Mouse (Mus musculus) ES-E14 (cell line): ENCODE measurements around the gene Ect2. TPM values are rescaled to one million over a fixed set of nuclear protein-coding genes. Genes with fewer than 3 reads are reported as not detected.

Source experiments
- DNase-seq: peaks from one replicate; pipeline ENCODE4 v3.0.0-alpha.2; 2013; ENCODE audit warnings: low read depth, low spot score
- H3K27ac ChIP-seq: 2 replicates; pipeline ENCODE4 v1.5.1; 2012; ENCODE audit warnings: low read depth, mild to moderate bottlenecking, low read length, moderate library complexity, mixed read lengths; ENCODE audit not compliant: poor library complexity, insufficient read depth, severe bottlenecking
- H3K36me3 ChIP-seq: 2 replicates; pipeline ENCODE4 v1.6.1; 2012; ENCODE audit warnings: mild to moderate bottlenecking, low read length, moderate library complexity, mixed read lengths; ENCODE audit not compliant: control insufficient read depth, poor library complexity, insufficient read depth, severe bottlenecking
- H3K4me1 ChIP-seq, 2 experiments: fragments of 150-350 bp in 1 of 2; sonication (generic) in 1 of 2; 2 replicates each; pipeline ENCODE4 v1.6.1; 2012; ENCODE audit warnings: low read length in 2 of 2, mild to moderate bottlenecking in 1 of 2, mixed read lengths in 1 of 2; ENCODE audit not compliant: control insufficient read depth in 2 of 2, insufficient read depth in 2 of 2, poor library complexity in 1 of 2
- H3K4me3 ChIP-seq, 2 experiments: fragments of 150-350 bp in 1 of 2; sonication (generic) in 1 of 2; 2 replicates each; pipeline ENCODE4 v1.5.1; 2012; ENCODE audit warnings: low read length in 2 of 2, low read depth in 1 of 2, mild to moderate bottlenecking in 1 of 2, mixed read lengths in 1 of 2; ENCODE audit not compliant: insufficient read depth in 1 of 2, poor library complexity in 1 of 2, severe bottlenecking in 1 of 2
- H3K9ac ChIP-seq: 2 replicates; pipeline ENCODE4 v1.6.1; 2012; ENCODE audit warnings: low read depth, mild to moderate bottlenecking, low read length, mixed read lengths; ENCODE audit not compliant: poor library complexity, insufficient read depth, severe bottlenecking
- H3K9me3 ChIP-seq: fragments of 150-350 bp; sonication (generic); 2 replicates; pipeline ENCODE4 v1.6.1; 2012; ENCODE audit warnings: low read depth, mild to moderate bottlenecking, low read length; ENCODE audit not compliant: control insufficient read depth, insufficient read depth
- CHD2 ChIP-seq: IDR thresholded peaks from 2 replicates; pipeline ENCODE4 v1.6.1; 2014; ENCODE audit warnings: mild to moderate bottlenecking, low read depth, low read length, inconsistent platforms
- HCFC1 ChIP-seq: IDR thresholded peaks from 2 replicates; pipeline ENCODE4 v1.6.1; 2012; ENCODE audit warnings: low read length, inconsistent platforms, borderline replicate concordance; ENCODE audit not compliant: insufficient read depth
- MAFK ChIP-seq: IDR thresholded peaks from 2 replicates; pipeline ENCODE4 v1.6.1; 2014; ENCODE audit warnings: mild to moderate bottlenecking, low read depth, low read length, inconsistent platforms; ENCODE audit not compliant: insufficient read depth
- ZC3H11A ChIP-seq: IDR thresholded peaks from 2 replicates; pipeline ENCODE4 v1.6.1; 2012; ENCODE audit warnings: low read depth, mild to moderate bottlenecking, inconsistent platforms, low read length, borderline replicate concordance
- ZNF384 ChIP-seq: IDR thresholded peaks from 2 replicates; pipeline ENCODE4 v1.6.1; 2012; ENCODE audit warnings: low read depth, low read length, inconsistent platforms
- in situ Hi-C, 2 experiments: fragments of 600-800 bp; cut with MboI; formaldehyde crosslinking; loops; one replicate each; pipeline ENCODE4 v1.15.1; 2025; ENCODE audit warnings: low sequenced_read_pairs in 2 of 2, inconsistent platforms in 1 of 2; ENCODE audit not compliant: unreplicated experiment in 2 of 2
- total RNA-seq: library from RNA; depleted of rRNA; stranded (reverse); fragments of 300-350 nt; gene quantifications from 2 replicates; pipeline ENCODE4 v1.2.3, GENCODE M21; 2012

Gene Ect2
- total RNA-seq, 1 experiment, result 103 TPM

DNA sequence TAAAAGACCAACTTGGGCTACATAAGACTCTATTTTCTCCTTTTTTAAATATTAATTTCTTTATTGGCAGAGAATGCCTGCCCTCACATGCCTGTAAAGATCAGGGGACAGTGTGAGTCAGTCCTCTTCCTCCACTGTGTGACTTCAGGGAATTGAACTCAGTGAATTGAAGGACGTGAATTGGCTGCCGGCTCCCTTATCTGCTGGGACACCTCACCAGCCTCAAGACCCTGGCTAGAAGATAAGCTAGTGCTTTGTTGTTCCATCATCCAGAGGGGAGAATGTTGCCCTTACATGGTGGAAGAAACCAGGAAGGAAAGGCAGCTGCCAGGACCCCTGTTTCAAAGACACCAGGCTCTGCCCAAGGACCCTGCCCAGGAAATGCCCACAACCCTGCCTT, 79.8 kb downstream of the Ect2 start:
- Histone ChIP-seq H3K9me3 (no peaks in the 10 kb centered on the region), H3K4me3 (no peak overlapping the region), H3K36me3 (no peaks in the 10 kb centered on the region), H3K27ac (no peak overlapping the region), H3K9ac (no peak overlapping the region), H3K4me1 (no peaks in the 10 kb centered on the region)
- DNase-seq, result no peak
- TF ChIP-seq ZNF384 (no peak), MAFK (no peak), CHD2 (no peak), HCFC1 (no peak), ZC3H11A (no peak)
- in situ Hi-C loops, result no loop called here

- Histone ChIP-seq H3K9me3 (no peaks in the 10 kb centered on the region), H3K36me3 (no peaks in the 10 kb centered on the region), H3K4me1 (peaks cover 0 to 5% of the 10 kb centered on the region in 2 experiments; a peak in 2 of 4 replicates), H3K4me3 (no peak overlapping the region), H3K27ac (no peak overlapping the region), H3K9ac (no peak overlapping the region)
- TF ChIP-seq CHD2 (no peak), ZC3H11A (no peak), HCFC1 (no peak), ZNF384 (no peak), MAFK (no peak)
- in situ Hi-C loops, result no loop called here
- DNase-seq, result no peak
Measured at GRCm38 (mm10) chr3:27071706-27072105, 82.0 kb downstream of the Ect2 start.

GRCm38 (mm10) chr3:27070340-27070739, 83.3 kb downstream of the Ect2 start:
- Histone ChIP-seq H3K4me1 (peaks cover 2 to 12% of the 10 kb centered on the region in 2 experiments), H3K4me3 (no peak overlapping the region), H3K27ac (no peak overlapping the region), H3K9ac (no peak overlapping the region), H3K9me3 (no peaks in the 10 kb centered on the region), H3K36me3 (no peaks in the 10 kb centered on the region)
- TF ChIP-seq CHD2 (no peak), ZNF384 (no peak), HCFC1 (no peak), ZC3H11A (no peak), MAFK (no peak)
- DNase-seq, result no peak
- in situ Hi-C loops, result no loop called here

DNA sequence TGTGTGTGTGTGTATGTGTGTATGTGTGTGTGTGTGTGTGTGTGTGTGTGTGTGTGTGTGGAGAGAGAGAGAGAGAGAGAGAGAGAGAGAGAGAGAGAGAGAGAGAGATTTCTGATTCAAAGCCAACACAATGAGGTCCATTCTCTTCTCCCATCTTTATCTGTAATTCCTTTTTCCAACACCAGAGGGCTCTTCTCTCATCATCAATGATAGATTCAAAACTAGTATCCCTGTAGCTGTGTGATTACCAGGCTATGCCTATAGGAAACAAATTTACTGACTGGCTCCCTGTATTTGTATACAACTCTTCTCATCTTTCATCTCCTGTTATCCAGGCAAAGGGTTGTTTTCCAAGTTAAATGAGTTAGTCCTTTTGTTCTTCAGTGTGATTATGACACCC, 86.5 kb downstream of the Ect2 start:
- Histone ChIP-seq H3K9ac (no peak overlapping the region), H3K4me3 (no peak overlapping the region), H3K27ac (no peak overlapping the region), H3K9me3 (no peaks in the 10 kb centered on the region), H3K36me3 (no peaks in the 10 kb centered on the region), H3K4me1 (peaks cover 17 to 19% of the 10 kb centered on the region in 2 experiments)
- in situ Hi-C loops, result no loop called here
- DNase-seq, result peak; percentile 60
- TF ChIP-seq MAFK (no peak), HCFC1 (no peak), ZNF384 (no peak), ZC3H11A (no peak), CHD2 (no peak)

- Histone ChIP-seq H3K4me3 (no peak overlapping the region), H3K4me1 (peaks cover 23 to 26% of the 10 kb centered on the region in 2 experiments), H3K9me3 (no peaks in the 10 kb centered on the region), H3K27ac (no peak overlapping the region; the same call in 1 of the 2 replicates), H3K9ac (no peak overlapping the region), H3K36me3 (no peaks in the 10 kb centered on the region)
- DNase-seq, result no peak
- no peak for TF ChIP-seq HCFC1
- TF ChIP-seq MAFK, result no peak
- no peak for TF ChIP-seq ZC3H11A
- no peak for TF ChIP-seq ZNF384
- no peak for TF ChIP-seq CHD2
- in situ Hi-C loops, result no loop called here
Measured at GRCm38 (mm10) chr3:27064886-27065285, 88.8 kb downstream of the Ect2 start.
